In the genomic region with DNA sequence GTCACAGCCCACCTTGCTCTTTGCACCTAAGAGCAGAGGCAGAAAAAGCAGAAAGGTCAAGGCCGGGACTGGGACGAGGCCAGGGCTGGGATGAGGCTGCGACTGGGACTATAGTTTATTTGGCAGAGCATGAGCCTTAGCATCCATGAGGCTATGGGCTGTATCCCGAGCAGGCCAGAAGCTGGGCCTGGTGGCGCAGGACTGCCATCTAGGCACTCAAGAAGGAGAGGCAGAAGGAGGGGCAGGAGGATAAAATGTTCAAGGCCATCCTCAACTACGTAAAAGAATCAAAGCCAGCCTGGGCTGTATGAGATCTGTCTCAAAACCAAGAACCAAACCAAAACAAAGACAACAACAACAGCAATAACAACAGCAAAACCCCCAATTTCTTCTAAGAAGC, we compare ENCODE assay signal across 8 mouse cellular contexts. TPM values are rescaled to one million over a fixed set of nuclear protein-coding genes. Genes with fewer than 3 reads are reported as not detected.
DNase-seq lines count a peak whose midpoint lies in the region; ATAC-seq and TF ChIP-seq lines count a peak whose summit lies in the region.

No protein-coding gene starts in this region.

- H3K27me3 ChIP-seq in heart, embryonic 15.5 days, result no peaks in the 10 kb centered on the region
- no peaks in the 10 kb centered on the region for H3K27me3 ChIP-seq in neural tube, embryonic 13.5 days
- H3K27me3 ChIP-seq in neural tube, embryonic 15.5 days (replicated peaks), result no peaks in the 10 kb centered on the region
- H3K27me3 ChIP-seq in heart, postnatal 0 days (ENCODE audit: control insufficient read depth, insufficient read depth, low read length), result no peaks in the 10 kb centered on the region
- H3K27me3 ChIP-seq in stomach, embryonic 15.5 days (replicated peaks), result no peaks in the 10 kb centered on the region

- no peak overlapping the region for H3K4me3 ChIP-seq in heart, embryonic 15.5 days
- H3K4me3 ChIP-seq in neural tube, embryonic 13.5 days, result no peak overlapping the region
- no peak overlapping the region for H3K4me3 ChIP-seq in neural tube, embryonic 15.5 days (replicated peaks)
- H3K4me3 ChIP-seq in heart, postnatal 0 days (ENCODE audit: low read depth, low read length), result no peak overlapping the region
- no peak overlapping the region for H3K4me3 ChIP-seq in stomach, embryonic 15.5 days (replicated peaks)

- no peak overlapping the region for H3K9ac ChIP-seq in heart, embryonic 15.5 days
- H3K9ac ChIP-seq in neural tube, embryonic 13.5 days, result no peak overlapping the region
- H3K9ac ChIP-seq in neural tube, embryonic 15.5 days (replicated peaks), result no peak overlapping the region
- no peak overlapping the region for H3K9ac ChIP-seq in heart, postnatal 0 days (replicated peaks; ENCODE audit: low read depth, low read length)
- H3K9ac ChIP-seq in stomach, embryonic 15.5 days, result no peak overlapping the region

- no peak for TF ChIP-seq EP300 in heart, postnatal 0 days (IDR thresholded peaks at IDR 0.05; ENCODE audit: low read depth)

- H3K4me1 ChIP-seq in heart, embryonic 15.5 days (replicated peaks), result peaks cover 18% of the 10 kb centered on the region
- H3K4me1 ChIP-seq in neural tube, embryonic 13.5 days (replicated peaks), result peaks cover 11% of the 10 kb centered on the region; the same call in 1 of the 2 replicates
- H3K4me1 ChIP-seq in neural tube, embryonic 15.5 days, result peaks cover 9% of the 10 kb centered on the region
- 0 out of 2 replicates have a peak, but pooled peaks cover 6% of the 10 kb centered on the region for H3K4me1 ChIP-seq in heart, postnatal 0 days (ENCODE audit: control insufficient read depth, insufficient read depth)
- peaks cover 19% of the 10 kb centered on the region for H3K4me1 ChIP-seq in stomach, embryonic 15.5 days

- H3K4me2 ChIP-seq in heart, embryonic 15.5 days, result no peak overlapping the region
- H3K4me2 ChIP-seq in neural tube, embryonic 13.5 days, result no peak overlapping the region
- no peak overlapping the region for H3K4me2 ChIP-seq in neural tube, embryonic 15.5 days
- H3K4me2 ChIP-seq in heart, postnatal 0 days (ENCODE audit: low read depth, low read length), result no peak overlapping the region
- H3K4me2 ChIP-seq in stomach, embryonic 15.5 days, result no peak overlapping the region

- H3K27ac ChIP-seq in heart, embryonic 15.5 days, result peak overlapping the region; percentile 81
- peak overlapping the region; percentile 46; the same call in 1 of the 2 replicates for H3K27ac ChIP-seq in neural tube, embryonic 13.5 days (replicated peaks)
- H3K27ac ChIP-seq in neural tube, embryonic 15.5 days (replicated peaks), result no peak overlapping the region; the same call in 1 of the 2 replicates
- H3K27ac ChIP-seq in heart, postnatal 0 days (ENCODE audit: low read depth), result peak overlapping the region; percentile 46; the same call in 1 of the 2 replicates
- H3K27ac ChIP-seq in stomach, embryonic 15.5 days, result peak overlapping the region; percentile 87

- peak; percentile 10; the same call in 1 of the 2 replicates for TF ChIP-seq CTCF in heart, postnatal 0 days (IDR thresholded peaks at IDR 0.05; ENCODE audit: low read depth)

- peaks cover 16% of the 10 kb centered on the region; the same call in 1 of the 2 replicates for H3K36me3 ChIP-seq in heart, embryonic 15.5 days
- no peaks in the 10 kb centered on the region; the same call in 1 of the 2 replicates for H3K36me3 ChIP-seq in neural tube, embryonic 13.5 days
- no peaks in the 10 kb centered on the region for H3K36me3 ChIP-seq in neural tube, embryonic 15.5 days
- H3K36me3 ChIP-seq in heart, postnatal 0 days (replicated peaks; ENCODE audit: control insufficient read depth, insufficient read depth, low read length), result peaks cover 40% of the 10 kb centered on the region
- H3K36me3 ChIP-seq in stomach, embryonic 15.5 days, result peaks cover 19% of the 10 kb centered on the region

- no peaks in the 10 kb centered on the region for H3K9me3 ChIP-seq in heart, embryonic 15.5 days (replicated peaks)
- H3K9me3 ChIP-seq in neural tube, embryonic 13.5 days, result no peaks in the 10 kb centered on the region
- H3K9me3 ChIP-seq in neural tube, embryonic 15.5 days (replicated peaks), result no peaks in the 10 kb centered on the region
- no peaks in the 10 kb centered on the region for H3K9me3 ChIP-seq in heart, postnatal 0 days (replicated peaks; ENCODE audit: control insufficient read depth, low read length)
- H3K9me3 ChIP-seq in stomach, embryonic 15.5 days, result no peaks in the 10 kb centered on the region

- no peak for ATAC-seq in heart, embryonic 15.5 days (replicated peaks; ENCODE audit: insufficient number of reproducible peaks, insufficient read depth, low FRiP score, low read depth)
- no peak for ATAC-seq in neural tube, embryonic 13.5 days (ENCODE audit: low read depth)
- no peak for ATAC-seq in neural tube, embryonic 15.5 days (ENCODE audit: low FRiP score)
- ATAC-seq in heart, postnatal 0 days (ENCODE audit: insufficient read depth, low read depth), result 0 out of 2 replicates have a peak, but pooled peaks have one; percentile 39
- no peak for ATAC-seq in stomach, embryonic 15.5 days (ENCODE audit: insufficient read depth, low FRiP score, low read depth)

- 72% methylated on average over 6 of the region's 6 CpGs for WGBS in heart, embryonic 15.5 days
- WGBS in neural tube, embryonic 13.5 days, result 83% methylated on average over 6 of the region's 6 CpGs
- WGBS in neural tube, embryonic 15.5 days, result 85% methylated on average over 6 of the region's 6 CpGs
- 79% methylated on average over 6 of the region's 6 CpGs for WGBS in heart, postnatal 0 days
- WGBS in stomach, embryonic 15.5 days, result 50% methylated on average over 6 of the region's 6 CpGs

- DNase-seq in heart, adult 8-10 months (ENCODE audit: low spot score), result no peak
- no peak for DNase-seq in heart, postnatal 0 days (ENCODE audit: low spot score)
- DNase-seq in spleen, adult 12 weeks (ENCODE audit: low spot score), result no peak
- DNase-seq in neural tube, embryonic 10.5 days (ENCODE audit: extremely low spot score, low spot score), result no peak

RNA-seq across cellular contexts. Expression of a gene that starts 52.6 kb away (rescaled TPM):
- 20.2 and 29.5 TPM in 2 replicates for polyA plus RNA-seq in heart, embryonic 15.5 days (2015; fragmentation: Nextera tagmentation; extraction: Ambion mirVana)
- 10 to 100 TPM; 33.5 to 39.3 (median 35.0) TPM for total RNA-seq in heart, adult 8-10 months (2022)
- polyA plus RNA-seq in neural tube, embryonic 13.5 days (2015; fragmentation: Nextera tagmentation; extraction: Ambion mirVana), result 10.3 and 11.5 TPM in 2 replicates
- 7.2 and 13.3 TPM in 2 replicates for polyA plus RNA-seq in neural tube, embryonic 15.5 days (2015; fragmentation: Nextera tagmentation; extraction: Ambion mirVana)
- 70.8 and 81.4 TPM in 2 replicates for total RNA-seq in heart, postnatal 0 days (2014; rRNA removed; ENCODE audit: low replicate concordance)
- polyA plus RNA-seq in heart, postnatal 0 days (2015; fragmentation: Nextera tagmentation; extraction: Ambion mirVana), result 15.1 and 16.0 TPM in 2 replicates
- 30.8 and 32.6 TPM in 2 replicates for polyA plus RNA-seq in stomach, embryonic 15.5 days (2015; fragmentation: Nextera tagmentation; extraction: Ambion mirVana)
